Mouse (Mus musculus) layer of hippocampus, adult 11-12 months (tissue): Measurements from ENCODE around the gene Dnajc19.
"Not testable (repeated sequence)": the region's sequence is repeated elsewhere in the genome, so short reads cannot be mapped to it uniquely, and the experiment has no call there.

ENCODE experiments used
- DNase-seq: peaks from one replicate; pipeline ENCODE4 v3.0.0; 2022; ENCODE audit warnings: low spot score

Dnajc19 gene

DNA sequence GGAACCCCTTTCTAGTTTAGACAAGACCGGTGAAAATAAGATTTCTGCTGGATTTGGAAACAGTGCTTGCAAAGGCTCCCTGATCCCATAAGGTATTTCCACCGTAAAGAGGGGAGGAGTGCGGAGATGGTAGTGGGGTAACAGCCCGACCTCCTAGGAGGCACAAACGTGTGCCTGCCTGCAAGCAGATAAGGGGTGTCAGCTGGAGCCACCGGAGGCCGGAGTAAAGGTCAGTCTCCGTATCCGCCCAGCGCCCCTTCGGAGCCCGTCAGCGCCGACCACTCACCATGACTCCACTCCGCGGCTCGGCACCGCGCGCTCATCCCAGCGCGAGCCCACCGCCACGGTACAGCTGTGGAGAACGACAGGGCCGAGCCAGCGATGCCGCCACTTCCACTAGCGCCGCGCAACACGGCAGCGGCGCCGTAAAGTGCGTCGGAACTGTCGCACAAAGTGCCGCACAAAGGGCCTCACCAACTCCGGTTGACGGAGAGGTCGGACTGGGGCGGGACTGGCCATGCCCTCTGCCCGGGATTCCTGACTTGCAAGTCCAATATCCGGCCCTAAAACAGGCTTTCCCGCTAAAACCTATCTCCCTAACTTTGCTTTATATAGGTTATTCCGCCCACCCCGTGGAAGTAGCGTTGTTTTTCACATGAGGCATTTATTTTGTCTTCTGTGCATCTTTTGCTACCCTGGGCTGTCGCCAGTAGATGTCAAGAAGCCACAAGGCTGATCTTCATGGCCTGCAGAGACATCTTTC lies at the start of gene Dnajc19:
Gene Dnajc19, minus strand, starts transcription at position 422 of the 763 bp plus-strand sequence.
- DNase-seq, result peak; percentile 96

DNA sequence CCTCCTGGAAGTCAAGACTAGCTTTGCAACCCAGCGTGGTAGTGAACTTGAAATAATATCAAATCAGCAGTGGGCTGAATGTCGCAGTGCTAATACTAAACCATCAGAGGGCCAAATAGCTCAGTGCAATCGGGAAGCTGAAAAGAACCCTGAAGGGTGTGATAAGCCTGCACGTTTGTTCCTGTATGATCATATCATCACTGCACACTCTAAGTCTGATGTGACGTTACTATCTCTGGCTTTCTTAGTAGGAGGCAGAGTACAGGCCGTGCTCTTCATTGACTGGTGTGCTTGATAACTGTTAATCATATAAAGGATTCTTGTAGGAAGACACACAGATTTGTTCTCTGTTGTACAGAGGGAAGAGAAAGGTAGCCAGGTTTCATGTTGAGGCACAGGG lies 48.8 kb upstream of the Dnajc19 start:
- no peak for DNase-seq

DNA sequence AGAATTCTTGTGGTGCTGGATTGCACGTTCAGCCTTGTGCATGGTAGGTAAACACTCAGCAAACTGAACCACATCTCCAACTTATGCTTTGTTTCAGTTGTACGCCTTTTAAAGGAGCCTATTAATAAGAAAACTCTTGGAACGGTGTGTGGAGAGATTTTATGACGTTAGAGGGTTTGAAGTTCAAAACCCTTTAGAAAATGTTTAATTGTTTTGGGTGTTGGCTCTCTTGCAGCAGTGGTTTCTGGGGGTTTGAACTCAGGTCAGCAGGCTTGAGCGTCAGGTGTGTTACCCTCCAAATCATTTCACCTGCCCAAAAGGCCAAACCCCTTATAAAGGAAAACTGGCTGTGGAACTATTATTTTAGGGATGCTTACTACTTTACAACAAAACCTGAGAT lies 40.2 kb upstream of the Dnajc19 start:
- no peak for DNase-seq

DNA sequence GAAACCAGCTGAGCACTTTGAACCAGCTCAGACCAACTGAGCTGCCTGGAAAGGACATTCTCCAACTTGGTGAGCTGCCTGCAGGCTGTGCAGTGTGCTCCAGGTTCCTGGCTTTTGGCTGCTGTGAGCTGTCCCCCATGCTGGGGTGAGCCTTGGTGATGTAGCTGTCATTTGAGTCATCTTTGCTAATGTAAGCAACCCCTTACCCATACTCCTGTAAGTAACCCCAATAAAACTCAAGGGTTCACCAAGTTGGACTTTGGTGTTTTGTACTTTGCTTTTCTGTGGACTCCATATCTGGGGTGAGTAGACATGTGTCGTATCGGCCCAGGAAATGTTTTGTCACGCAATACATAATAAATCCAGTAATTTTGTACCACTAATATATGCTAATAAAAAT lies 39.7 kb upstream of the Dnajc19 start:
- DNase-seq, result no peak

DNA sequence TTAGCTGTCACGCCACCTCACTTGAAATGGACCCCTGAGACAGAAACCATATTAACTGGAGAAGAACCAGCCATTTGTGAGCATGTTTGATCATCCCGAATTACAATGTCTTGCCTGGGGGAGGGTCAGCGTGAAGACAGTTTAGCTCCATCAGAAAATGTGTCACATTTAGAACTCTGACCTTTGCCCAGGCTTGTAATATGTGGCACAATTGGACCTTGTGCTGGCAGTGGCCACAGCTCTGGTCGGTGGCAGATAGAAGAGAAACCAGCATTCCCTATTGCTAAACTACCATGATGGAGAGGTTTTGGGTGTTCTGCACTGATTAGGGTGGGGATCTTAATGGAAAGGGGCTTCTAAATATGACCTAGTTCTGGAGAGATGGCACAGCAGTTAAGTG lies 38.7 kb upstream of the Dnajc19 start:
- DNase-seq, result no peak

DNA sequence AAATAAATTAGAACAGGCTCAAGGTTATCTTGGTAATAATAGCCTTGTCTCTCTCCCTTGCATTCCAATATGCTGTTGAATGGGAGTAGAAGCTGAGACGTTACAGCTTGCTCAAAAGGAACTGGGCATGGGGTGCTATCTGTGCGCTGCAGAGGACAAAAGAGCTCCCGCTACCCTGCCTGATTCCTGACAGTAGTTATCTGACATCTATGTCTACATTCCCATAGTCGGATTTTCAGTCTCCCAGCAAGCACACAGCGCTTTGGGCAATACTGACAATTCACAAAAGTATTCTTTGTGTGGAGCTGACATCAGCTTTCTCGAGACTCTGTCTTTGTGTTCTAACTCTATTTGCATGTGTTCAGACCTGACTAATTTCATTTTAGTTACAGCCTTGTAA lies 34.7 kb upstream of the Dnajc19 start:
- peak; percentile 15 for DNase-seq

DNA sequence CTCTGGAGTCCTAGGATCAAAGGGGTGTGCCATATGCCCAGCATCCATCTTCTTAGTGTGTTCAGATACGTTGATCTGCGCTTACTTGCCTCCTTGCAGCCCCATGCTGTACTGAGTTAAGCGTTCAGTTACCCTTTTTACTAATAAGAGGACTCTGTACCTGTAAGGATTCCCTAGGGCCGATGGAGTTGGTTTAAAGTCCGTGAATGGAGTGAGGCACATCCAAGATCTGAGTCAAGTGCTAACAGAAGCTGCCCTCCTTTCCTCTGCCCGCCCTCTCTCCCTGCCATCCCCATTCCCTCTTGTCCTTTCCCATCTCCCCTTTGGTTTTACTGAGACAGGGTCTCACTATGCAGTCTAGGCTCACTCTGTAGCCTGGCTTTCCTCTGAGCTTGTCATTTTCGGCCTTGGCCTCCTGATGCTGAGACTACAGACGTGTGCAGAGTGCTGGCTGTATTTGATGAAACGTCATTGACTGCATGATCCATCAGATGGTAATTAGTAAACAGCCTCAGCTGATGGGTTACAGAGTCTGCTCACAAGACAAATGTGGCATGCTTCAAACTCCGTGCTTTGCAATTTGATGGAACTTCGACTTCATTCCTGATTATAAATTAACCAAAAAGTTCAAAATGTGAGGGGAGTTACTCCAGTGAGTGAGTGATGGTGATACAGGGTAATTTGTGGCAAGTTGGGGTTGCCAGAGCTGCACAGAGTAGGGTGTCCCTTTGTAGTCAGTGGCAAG lies 31.0 kb upstream of the Dnajc19 start:
- no peak for DNase-seq

DNA sequence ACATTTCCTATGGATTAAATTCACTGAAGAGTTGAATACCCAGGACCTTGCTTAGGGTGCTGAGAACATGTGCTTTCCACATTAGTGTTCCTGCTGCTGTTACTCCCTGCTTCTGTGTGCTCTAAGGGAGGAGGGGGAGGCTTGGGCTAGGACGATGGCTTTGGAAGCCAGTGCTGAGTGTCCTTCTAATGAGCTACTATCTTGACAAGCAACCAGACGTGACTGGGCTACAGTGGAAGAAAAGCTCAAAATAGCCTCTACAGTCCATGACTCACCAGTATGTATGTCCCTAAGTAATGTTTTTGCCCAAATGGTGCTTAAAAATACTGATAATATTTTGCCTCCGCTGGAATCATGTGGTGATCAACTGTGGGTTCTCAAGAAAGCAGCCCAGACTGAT lies 26.5 kb upstream of the Dnajc19 start:
- no peak for DNase-seq

DNA sequence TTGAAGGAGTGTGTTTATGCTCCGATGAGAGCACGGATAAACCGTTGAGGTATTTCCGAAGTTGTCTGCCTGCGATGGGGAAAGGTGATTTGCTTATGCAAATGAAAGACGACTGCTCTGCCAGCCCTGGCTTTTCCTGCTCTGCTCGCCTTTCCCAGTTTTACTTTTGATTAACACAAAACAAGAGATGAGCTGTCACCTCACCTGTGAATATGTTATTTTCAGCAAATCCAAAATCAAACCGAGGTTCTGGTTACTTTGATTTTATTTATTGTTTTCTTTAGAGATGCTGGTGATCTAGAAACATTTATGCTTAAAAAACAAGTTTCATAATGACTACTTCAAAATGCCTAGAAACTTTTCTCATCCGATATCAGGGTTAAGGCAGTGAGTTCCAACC lies 25.3 kb upstream of the Dnajc19 start:
- DNase-seq, result no peak

DNA sequence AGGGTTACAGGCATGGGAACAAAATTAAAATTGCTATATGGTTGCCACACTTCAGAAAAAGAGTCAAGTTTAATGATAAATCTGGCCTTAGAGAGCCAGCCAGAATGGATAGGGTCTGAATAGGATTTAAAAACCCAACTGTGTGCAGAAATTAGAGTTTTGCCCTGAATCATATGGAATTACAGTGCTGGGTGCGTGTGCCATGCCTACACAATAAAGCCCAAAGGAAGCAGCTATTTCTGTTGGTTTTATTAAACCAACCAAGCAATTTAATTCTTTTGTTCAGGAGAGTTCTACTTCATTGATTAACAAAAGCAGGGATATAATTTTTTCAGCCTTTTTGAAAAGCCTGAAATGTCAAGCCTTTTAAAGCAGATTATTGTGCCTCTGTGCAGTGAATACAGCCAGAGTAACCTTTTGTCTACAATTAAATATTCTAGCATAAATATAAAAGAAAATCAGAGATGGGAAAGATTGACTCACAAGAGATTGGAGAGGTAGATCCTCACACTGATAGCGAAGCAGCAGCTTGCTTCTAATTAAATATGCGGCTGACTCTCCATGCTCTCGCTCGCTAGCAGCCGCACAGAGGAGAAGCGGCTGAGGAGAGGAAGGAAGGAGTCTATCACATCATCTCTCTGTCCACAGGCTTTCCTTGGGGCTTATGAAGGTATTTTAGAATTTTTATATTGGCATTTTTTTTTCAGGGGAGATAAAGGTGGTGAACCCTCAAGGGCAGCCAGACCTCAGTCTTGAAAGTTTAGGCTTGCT lies 23.0 kb upstream of the Dnajc19 start:
- no peak for DNase-seq

DNA sequence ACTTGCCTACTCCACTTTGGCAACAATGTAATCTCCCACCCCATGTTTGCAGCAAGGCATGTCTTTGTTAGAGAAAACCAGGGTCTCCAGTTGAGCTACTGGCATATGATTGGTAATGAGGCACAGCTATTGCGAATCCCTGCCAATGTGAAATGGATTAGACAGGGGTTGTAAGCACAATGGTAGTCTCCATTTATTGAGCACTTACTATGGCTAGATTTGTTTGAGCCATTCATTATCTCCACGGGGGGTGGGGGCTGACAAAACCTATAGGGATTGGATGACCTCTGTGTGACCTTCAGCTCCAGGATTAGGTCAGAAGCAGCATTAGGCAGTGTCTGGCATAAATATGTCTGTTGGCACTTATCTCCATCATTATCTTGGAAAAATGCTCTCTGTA lies 21.8 kb upstream of the Dnajc19 start:
- DNase-seq, result no peak

DNA sequence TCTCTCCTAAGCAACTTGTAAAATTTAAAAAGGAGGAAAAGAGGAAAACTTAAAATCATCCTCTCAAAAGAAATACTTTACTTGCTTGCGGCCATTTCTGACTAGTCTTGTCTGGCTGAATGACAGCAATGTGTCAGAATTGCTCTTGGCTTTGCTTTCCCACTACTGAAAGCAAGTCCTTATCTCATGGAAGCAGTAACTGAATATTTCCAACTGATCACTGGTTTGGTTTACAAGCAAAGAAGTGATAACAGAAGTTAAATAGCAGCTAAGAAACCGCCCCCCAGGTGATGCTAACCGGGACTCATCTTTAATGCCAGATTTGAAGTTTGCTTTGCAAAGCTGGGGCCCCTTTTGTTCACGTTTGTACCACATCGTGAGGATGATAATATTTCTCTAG lies 2.5 kb upstream of the Dnajc19 start:
- DNase-seq, result no peak

DNA sequence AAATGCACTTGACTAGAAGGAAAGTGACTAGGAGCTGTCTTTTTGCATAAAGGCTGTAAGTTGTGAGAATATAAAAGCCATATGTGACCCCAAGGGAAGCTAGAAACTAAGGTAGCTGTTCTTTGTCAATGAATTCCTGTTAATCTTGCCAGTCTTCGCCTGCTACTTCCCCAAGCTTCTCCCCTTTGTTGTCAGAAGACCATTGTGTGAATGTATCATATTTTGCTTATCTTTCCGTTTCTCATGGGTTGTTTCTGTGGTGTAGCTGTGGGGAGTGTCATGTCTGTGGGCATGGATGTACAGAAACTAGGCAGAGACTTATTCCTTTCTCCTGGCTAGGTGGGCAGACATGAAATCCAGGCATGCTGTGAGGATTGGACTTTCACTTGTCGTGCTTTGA lies 808 bp upstream of the Dnajc19 start:
- DNase-seq, result no peak

DNA sequence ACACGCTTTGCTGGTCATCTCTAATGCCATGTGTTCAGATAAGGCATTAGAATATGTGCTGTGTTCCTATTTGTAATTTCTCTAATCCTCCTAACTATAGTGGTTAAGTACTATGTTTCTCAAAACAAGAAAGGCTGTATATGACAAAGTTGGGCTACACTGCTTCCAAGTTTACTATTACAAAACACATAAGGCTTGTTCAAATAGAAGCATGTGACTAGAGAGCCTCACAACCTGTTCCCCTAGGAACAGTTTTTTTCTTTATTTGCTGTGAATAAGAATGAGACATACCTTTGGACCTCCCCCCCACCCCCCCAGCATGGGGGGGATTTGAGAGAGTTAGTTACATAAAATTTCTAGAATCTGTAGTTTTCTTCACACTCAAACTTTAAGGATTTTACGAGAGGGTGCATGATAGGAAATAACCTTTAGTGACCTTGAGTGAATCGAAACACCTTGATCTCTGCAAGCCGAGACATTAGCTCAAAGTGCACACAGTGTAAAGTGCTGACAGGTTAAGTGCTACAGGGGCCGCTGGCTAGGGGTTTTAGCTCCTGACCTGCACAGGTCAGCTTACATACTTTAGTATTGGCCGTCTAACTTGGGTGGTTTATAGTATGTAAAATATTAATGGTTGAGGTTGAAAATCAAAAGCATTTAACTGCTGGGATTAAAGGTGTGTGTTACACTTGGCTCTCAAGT lies 4.9 kb downstream of the Dnajc19 start:
- DNase-seq, result no peak

DNA sequence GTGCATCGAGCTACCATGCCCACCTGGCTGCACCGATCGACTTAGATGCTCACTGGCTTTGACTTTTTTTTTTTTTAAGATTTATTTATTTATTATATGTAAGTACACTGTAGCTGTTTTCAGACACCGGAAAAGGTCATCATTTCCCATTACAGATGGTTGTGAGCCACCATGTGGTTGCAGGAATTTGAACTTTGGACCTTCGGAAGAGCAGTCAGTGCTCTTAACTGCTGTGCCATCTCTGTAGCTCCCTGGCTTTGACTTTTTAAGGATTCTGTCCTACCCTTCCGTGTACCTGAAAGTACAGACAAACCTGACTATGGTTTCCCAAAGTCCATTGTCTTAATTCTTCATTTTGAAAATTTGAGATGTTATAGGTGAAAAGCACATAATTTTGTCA lies 8.4 kb downstream of the Dnajc19 start:
- no peak for DNase-seq

DNA sequence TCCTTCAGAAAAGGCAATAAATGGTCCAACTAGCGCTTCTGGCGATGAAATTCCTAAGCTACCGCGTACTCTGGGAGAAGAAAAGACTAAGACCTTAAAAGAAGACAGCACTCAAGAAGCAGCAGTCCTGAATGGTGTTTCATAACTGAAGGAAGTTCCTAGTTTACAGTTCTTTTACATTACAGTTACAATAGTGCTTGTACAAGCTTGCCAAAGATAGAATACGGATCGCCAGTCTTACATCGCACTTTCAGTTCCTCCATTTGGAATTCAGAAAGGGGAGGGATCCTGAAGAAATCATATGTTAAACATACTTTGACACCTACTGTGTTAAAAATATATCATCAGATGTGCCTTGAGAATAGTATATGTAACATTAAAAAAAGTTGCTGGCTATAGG lies 12.2 kb downstream of the Dnajc19 start:
- DNase-seq, result not testable (repeated sequence)

DNA sequence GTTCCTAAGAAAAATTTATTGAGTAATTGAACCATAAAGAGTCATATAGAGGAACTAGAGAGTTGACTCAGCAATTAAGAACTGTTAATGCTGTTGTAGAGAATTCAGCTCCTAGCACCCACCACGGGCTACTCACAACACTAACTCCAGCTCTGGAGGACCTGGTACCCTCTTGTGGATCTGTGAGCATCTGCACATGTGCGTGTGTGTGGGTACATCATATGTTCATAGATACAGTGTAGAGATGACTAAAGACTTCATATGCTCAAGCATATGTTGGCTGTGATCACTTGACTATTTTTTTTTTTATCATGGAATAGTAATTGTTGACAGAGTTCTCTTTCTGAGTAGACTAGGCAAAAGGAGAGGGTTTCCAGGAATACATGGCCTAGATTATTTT lies 18.8 kb downstream of the Dnajc19 start:
- DNase-seq, result no peak

DNA sequence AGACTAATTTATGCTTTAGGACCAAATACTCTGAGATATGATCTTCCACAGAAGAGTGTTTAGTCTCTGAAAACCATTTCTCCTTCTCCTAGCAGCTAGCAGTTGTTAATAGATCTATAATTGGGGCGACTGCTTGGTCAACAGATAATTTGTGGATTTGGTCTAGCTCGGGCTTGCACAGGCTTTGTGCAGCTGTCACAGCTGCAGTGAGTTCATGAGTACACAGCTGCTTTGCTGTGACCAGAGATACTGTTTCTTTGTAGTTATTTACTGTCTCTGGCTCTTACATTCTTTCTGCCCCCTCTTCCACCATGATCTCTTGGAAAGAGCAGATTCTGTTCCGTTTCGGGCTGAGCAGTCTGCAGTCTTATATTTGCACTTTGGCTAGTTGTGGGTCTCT lies 39.1 kb downstream of the Dnajc19 start:
- DNase-seq, result no peak

DNA sequence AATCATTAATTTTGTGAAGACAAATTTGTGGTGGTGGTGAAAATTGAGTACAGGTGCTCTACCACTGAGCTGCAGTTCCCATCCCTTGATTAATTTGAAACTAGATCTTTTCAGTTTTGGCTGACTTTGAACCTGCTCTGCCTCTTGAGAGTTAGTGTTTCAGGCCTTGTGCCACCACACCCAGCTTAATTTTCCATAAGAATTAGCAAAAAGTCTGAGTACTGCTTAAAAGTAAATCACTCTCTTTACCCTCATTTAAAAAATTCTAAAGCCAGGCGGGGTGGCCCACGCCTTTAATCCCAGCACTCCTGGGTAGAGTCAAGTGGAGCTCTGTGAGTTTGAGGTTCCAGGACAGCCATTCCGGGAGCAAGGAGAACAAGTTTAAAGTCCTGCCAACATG lies 45.4 kb downstream of the Dnajc19 start:
- no peak for DNase-seq

DNA sequence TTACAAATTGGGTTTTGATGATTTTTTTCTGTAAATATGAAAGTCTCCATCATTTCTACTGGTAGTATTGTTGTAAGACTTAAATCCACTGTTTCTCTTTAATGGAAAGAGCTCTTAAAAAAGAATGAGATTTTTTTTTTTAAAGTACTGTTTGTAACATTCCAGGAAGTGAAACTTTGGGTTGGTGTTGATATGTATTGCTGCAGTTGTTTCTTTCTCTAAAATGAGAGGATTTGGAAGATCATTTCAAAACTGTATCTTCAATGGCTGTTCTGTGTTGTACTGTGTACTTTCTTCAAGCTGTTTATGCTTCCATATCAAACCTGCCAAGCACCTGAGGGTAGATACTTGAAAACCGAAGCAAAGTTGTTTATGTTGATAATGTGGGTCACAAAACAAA lies 46.3 kb downstream of the Dnajc19 start:
- DNase-seq, result no peak

DNA sequence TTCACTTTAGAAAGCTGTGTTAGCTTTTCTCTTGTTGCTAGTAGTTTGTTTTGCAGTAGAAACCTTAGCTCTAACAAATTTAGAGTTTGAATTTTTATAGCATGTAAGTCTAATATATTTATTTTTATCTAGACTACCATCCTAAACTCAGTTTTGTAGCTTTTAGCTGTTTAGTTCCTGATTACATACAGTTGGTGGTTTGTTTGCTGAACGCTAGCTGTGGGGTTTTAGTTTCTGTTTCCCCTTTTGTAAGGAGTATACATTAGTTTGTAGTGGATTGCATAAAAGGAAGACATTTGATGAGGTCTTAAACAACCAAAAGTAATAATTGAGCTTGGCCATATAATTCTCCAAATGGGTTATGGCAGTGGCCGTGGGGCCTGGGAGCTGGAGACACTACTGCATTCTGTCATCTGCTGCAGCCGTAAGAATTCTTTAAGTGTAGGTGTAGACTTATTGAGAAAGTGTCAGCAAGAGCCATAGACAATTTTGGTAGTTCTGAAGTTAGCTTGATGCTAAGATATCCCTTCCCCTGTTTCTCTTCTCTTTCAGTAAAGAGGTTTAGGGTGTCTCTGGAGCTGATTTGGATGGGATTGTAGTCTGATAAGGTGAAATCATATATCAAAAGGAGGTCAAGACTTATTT lies 47.3 kb downstream of the Dnajc19 start:
- no peak for DNase-seq

DNA sequence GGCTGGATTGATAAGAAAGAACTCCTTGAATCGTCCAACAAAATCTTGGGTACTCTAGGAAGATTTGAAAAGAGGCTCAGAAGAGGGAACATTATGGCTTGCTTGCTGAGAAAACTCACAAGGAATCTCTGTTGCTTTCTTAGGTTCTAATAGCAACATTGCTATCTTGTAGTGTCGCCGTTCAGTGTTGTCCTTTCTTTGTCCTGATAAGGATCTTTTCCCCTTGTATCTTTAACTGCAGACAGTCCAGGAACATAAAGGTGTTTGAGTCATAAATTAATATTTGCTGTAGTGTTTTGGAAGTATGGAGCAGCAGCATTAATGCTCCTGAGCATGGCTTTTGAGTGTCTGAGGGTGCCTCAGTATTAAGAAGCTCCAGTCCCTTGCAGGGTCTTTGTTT lies 50.5 kb downstream of the Dnajc19 start:
- no peak for DNase-seq
